Mouse (Mus musculus) bone marrow, adult 2 months (tissue): ENCODE results near the gene Gm13276. TPM values are rescaled to one million over a fixed set of nuclear protein-coding genes. Genes with fewer than 3 reads are reported as not detected.
"Not testable (repeated sequence)": the region's sequence is repeated elsewhere in the genome, so short reads cannot be mapped to it uniquely, and the experiment has no call there.

Experiments used
- H3K27ac ChIP-seq: fragments of 200-500 bp; 2 replicates; pipeline ENCODE4 v1.5.1; 2012; ENCODE audit warnings: low read depth, mild to moderate bottlenecking, control low read depth, inconsistent platforms, low read length; ENCODE audit not compliant: control insufficient read depth, poor library complexity, insufficient read depth
- H3K4me1 ChIP-seq: fragments of 200-500 bp; 2 replicates; pipeline ENCODE4 v1.6.1; 2011; ENCODE audit warnings: low read length; ENCODE audit not compliant: control insufficient read depth, insufficient read depth
- H3K4me3 ChIP-seq: fragments of 200-500 bp; replicated peaks from 2 replicates; pipeline ENCODE3; 2011; ENCODE audit warnings: mild to moderate bottlenecking, low read depth, low read length, control low read depth; ENCODE audit not compliant: control insufficient read depth
- CTCF ChIP-seq: fragments of 200-500 bp; IDR thresholded peaks from 2 replicates; pipeline ENCODE4 v1.5.1; 2011; ENCODE audit warnings: low read length, control low read depth; ENCODE audit not compliant: control insufficient read depth, insufficient read depth
- POLR2A ChIP-seq: fragments of 200-500 bp; IDR thresholded peaks from 2 replicates; pipeline ENCODE4 v1.6.1; 2011; ENCODE audit warnings: low read depth, mild to moderate bottlenecking, control low read depth, low read length, borderline replicate concordance; ENCODE audit not compliant: control insufficient read depth
- WGBS: fragments of 180-500 bp; shearing (Covaris S2); methylation state at CpG from one replicate; pipeline ENCODE4 v1.1.7; 2018; 5-methylcytosine and 5-hydroxymethylcytosine counted together
- polyA plus RNA-seq: library from polyadenylated mRNA; stranded (reverse); fragments of >200 nt; gene quantifications from 2 replicates; pipeline ENCODE4 v1.2.4, GENCODE M21; 2011; ENCODE audit warnings: low replicate concordance; ENCODE audit not compliant: missing spikeins, insufficient read depth, insufficient read length

Gm13276 gene
- polyA plus RNA-seq, 1 experiment: not detected

DNA sequence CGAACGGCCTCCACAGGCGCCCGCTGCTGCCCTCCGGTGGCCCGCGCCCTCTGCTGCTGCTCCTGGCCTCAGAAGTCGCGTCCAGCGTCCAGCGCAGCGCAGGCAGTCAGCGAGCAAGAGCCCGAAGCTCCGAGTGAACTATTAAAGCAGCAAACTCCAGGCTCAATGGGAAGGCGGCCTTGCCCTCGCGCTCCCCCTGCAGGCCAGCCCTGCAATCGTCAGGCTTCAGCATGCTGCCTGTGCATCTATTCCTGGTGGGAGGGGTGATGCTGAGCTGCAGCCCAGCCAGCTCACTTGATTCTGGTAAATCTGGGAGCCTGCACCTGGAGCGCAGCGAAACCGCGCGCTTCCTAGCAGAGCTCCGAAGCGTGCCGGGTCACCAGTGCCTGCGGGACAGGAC, 2.9 kb downstream of the Gm13276 start, which contains the start of gene Gm13277:
Gene Gm13277, plus strand, starts transcription at position 231 of the 400 bp plus-strand sequence.
- peak; percentile 45 for TF ChIP-seq CTCF
- H3K27ac ChIP-seq, H3K4me1 ChIP-seq, H3K4me3 ChIP-seq: not testable (repeated sequence)
- 0% methylated on average over 3 of the region's 28 CpGs for WGBS

DNA sequence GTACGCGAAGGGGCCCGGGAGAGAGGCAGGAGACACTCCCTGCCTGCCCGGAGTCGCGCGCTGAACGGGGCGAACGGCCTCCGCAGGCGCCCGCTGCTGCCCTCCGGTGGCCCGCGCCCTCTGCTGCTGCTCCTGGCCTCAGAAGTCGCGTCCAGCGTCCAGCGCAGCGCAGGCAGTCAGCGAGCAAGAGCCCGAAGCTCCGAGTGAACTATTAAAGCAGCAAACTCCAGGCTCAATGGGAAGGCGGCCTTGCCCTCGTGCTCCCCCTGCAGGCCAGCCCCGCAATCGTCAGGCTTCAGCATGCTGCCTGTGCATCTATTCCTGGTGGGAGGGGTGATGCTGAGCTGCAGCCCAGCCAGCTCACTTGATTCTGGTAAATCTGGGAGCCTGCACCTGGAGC, 5.7 kb downstream of the Gm13276 start, which contains the start of gene Gm13278:
Gene Gm13278, plus strand, starts transcription at position 301 of the 400 bp plus-strand sequence.
- WGBS: no CpG with 5 or more reads among the region's 28 CpGs
- not testable (repeated sequence) for H3K4me1 ChIP-seq, H3K4me3 ChIP-seq, H3K27ac ChIP-seq

DNA sequence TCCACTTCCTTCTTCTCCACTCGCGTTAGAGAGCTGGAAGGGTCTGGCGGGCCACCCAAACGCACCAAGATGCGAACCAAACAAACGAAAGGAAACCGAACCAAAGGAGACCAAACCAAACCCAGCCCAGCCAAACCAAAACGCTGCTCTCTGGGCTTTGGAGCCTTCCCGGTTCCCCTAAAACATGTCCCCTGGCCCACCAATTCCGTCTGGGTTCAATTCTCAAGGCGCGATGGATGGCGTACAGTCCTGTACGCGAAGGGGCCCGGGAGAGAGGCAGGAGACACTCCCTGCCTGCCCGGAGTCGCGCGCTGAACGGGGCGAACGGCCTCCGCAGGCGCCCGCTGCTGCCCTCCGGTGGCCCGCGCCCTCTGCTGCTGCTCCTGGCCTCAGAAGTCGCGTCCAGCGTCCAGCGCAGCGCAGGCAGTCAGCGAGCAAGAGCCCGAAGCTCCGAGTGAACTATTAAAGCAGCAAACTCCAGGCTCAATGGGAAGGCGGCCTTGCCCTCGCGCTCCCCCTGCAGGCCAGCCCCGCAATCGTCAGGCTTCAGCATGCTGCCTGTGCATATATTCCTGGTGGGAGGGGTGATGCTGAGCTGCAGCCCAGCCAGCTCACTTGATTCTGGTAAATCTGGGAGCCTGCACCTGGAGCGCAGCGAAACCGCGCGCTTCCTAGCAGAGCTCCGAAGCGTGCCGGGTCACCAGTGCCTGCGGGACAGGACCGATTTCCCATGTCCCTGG, 8.6 kb downstream of the Gm13276 start, which contains the start of gene Gm13275:
Gene Gm13275, plus strand, starts transcription at position 552 of the 740 bp plus-strand sequence.
- not testable (repeated sequence) for H3K27ac ChIP-seq, H3K4me1 ChIP-seq, H3K4me3 ChIP-seq
- WGBS: 0% methylated on average over 18 of the region's 52 CpGs

DNA sequence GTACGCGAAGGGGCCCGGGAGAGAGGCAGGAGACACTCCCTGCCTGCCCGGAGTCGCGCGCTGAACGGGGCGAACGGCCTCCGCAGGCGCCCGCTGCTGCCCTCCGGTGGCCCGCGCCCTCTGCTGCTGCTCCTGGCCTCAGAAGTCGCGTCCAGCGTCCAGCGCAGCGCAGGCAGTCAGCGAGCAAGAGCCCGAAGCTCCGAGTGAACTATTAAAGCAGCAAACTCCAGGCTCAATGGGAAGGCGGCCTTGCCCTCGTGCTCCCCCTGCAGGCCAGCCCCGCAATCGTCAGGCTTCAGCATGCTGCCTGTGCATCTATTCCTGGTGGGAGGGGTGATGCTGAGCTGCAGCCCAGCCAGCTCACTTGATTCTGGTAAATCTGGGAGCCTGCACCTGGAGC, 11.6 kb downstream of the Gm13276 start, which contains the start of gene Gm13279:
Gene Gm13279, plus strand, starts transcription at position 301 of the 400 bp plus-strand sequence.
- WGBS: no CpG with 5 or more reads among the region's 28 CpGs
- H3K27ac ChIP-seq, H3K4me1 ChIP-seq, H3K4me3 ChIP-seq: not testable (repeated sequence)

DNA sequence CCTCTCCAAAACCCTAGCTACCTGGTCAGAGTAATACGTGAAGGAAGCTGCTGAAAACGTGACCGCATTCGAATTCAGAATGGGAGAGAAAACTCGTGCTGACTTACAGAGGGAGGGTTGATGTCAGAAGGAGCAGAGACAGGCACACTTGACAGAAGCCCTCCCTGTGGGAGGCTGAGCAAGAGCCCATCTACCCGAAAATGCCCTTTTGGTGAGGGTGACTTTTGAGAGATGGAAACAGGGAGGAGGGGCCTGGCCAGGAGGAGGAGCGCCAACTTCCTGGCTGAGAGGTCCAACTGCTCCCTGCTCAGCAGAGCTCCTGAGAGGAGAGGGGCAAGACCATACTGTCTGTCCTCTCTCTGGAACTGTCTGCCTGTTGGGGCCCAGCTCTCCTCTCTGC, 13.9 kb downstream of the Gm13276 start, which contains the start of gene Gm13285:
Gene Gm13285, plus strand, starts transcription at position 301 of the 400 bp plus-strand sequence.
- not testable (repeated sequence) for H3K4me3 ChIP-seq, H3K4me1 ChIP-seq, H3K27ac ChIP-seq
- 2% methylated on average over 6 of the region's 7 CpGs for WGBS

DNA sequence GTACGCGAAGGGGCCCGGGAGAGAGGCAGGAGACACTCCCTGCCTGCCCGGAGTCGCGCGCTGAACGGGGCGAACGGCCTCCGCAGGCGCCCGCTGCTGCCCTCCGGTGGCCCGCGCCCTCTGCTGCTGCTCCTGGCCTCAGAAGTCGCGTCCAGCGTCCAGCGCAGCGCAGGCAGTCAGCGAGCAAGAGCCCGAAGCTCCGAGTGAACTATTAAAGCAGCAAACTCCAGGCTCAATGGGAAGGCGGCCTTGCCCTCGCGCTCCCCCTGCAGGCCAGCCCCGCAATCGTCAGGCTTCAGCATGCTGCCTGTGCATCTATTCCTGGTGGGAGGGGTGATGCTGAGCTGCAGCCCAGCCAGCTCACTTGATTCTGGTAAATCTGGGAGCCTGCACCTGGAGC, 17.4 kb downstream of the Gm13276 start, which contains the start of gene Gm13287:
Gene Gm13287, plus strand, starts transcription at position 301 of the 400 bp plus-strand sequence.
- not testable (repeated sequence) for H3K27ac ChIP-seq, H3K4me1 ChIP-seq, H3K4me3 ChIP-seq
- WGBS: no CpG with 5 or more reads among the region's 29 CpGs

DNA sequence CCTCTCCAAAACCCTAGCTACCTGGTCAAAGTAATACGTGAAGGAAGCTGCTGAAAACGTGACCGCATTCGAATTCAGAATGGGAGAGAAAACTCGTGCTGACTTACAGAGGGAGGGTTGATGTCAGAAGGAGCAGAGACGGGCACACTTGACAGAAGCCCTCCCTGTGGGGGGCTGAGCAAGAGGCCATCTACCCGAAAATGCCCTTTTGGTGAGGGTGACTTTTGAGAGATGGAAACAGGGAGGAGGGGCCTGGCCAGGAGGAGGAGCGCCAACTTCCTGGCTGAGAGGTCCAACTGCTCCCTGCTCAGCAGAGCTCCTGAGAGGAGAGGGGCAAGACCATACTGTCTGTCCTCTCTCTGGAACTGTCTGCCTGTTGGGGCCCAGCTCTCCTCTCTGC, 19.7 kb downstream of the Gm13276 start, which contains the start of gene Gm13288:
Gene Gm13288, plus strand, starts transcription at position 301 of the 400 bp plus-strand sequence.
- not testable (repeated sequence) for H3K4me3 ChIP-seq, H3K27ac ChIP-seq, H3K4me1 ChIP-seq
- no CpG with 5 or more reads among the region's 8 CpGs for WGBS

DNA sequence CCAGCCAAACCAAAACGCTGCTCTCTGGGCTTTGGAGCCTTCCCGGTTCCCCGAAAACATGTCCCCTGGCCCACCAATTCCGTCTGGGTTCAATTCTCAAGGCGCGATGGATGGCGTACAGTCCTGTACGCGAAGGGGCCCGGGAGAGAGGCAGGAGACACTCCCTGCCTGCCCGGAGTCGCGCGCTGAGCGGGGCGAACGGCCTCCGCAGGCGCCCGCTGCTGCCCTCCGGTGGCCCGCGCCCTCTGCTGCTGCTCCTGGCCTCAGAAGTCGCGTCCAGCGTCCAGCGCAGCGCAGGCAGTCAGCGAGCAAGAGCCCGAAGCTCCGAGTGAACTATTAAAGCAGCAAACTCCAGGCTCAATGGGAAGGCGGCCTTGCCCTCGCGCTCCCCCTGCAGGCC, 20.3 kb downstream of the Gm13276 start:
- H3K27ac ChIP-seq, H3K4me3 ChIP-seq, H3K4me1 ChIP-seq: not testable (repeated sequence)
- WGBS: no CpG with 5 or more reads among the region's 34 CpGs

DNA sequence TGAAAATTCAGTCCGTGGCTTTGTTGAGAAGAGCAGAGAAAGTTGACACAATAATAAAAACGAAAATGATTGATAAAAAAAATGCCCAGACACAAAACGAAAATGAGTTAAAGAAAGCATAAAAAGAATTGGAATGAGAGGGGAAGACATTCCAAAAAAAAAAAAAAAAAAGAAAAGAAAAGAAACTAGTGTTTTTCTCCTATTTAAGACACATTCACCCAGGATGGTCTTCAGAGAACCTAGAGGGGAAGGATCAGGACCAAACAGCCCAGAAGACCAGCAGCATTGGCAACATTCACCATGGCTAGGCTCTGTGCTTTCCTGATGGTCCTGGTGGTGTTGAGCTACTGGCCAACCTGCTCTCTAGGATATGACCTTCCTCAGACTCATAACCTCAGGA, 30.4 kb downstream of the Gm13276 start, which contains the start of gene Ifna7:
Gene Ifna7, plus strand, starts transcription at position 301 of the 400 bp plus-strand sequence.
- 55% methylated on average over 3 of the region's 3 CpGs for WGBS
- TF ChIP-seq CTCF (no peak), POLR2A (no peak)
- Histone ChIP-seq H3K4me3 (no peak within 1 kb of the TSS), H3K27ac (no peak within 1 kb of the TSS), H3K4me1 (no peaks in the 10 kb centered on the region)
